Mouse (Mus musculus) G1E (cell line): ENCODE measurements around the gene D630045J12Rik. TPM values are rescaled to one million over a fixed set of nuclear protein-coding genes. Genes with fewer than 3 reads are reported as not detected.

Experiments used
- ATAC-seq: 2 replicates; pipeline ENCODE4 v1.8.0; 2016; ENCODE audit warnings: mild to moderate bottlenecking; ENCODE audit not compliant: insufficient number of reproducible peaks, poor library complexity, low FRiP score, severe bottlenecking; ENCODE audit errors: extremely low read depth
- DNase-seq: peaks from one replicate; pipeline ENCODE4 v3.0.0; 2012; ENCODE audit warnings: low spot score
- H3K27me3 ChIP-seq: 2 replicates; pipeline ENCODE4 v1.6.1; 2012; ENCODE audit warnings: mild to moderate bottlenecking, low read length, inconsistent platforms; ENCODE audit not compliant: insufficient read depth
- H3K36me3 ChIP-seq: replicated peaks from 2 replicates; pipeline ENCODE3; 2012; ENCODE audit warnings: mild to moderate bottlenecking, inconsistent platforms
- H3K4me1 ChIP-seq: 2 replicates; pipeline ENCODE4 v1.6.1; 2012; ENCODE audit warnings: low read depth, low read length, inconsistent platforms, mixed read lengths; ENCODE audit not compliant: insufficient read depth
- H3K4me3 ChIP-seq: 2 replicates; pipeline ENCODE4 v1.5.1; 2012; ENCODE audit warnings: low read depth, mild to moderate bottlenecking, inconsistent platforms, low read length, moderate library complexity, mixed read lengths
- H3K9me3 ChIP-seq: replicated peaks from 2 replicates; pipeline ENCODE4 v1.6.1; 2012; ENCODE audit warnings: inconsistent platforms
- CTCF ChIP-seq: IDR thresholded peaks from 2 replicates; pipeline ENCODE4 v1.5.1; 2012; ENCODE audit warnings: low read depth, low read length, inconsistent platforms, mixed read lengths
- GATA1 ChIP-seq: IDR thresholded peaks from 2 replicates; pipeline ENCODE4 v1.6.1; 2012; ENCODE audit warnings: borderline replicate concordance, low read length, inconsistent platforms, mixed read lengths
- GATA2 ChIP-seq: IDR thresholded peaks from 2 replicates; pipeline ENCODE4 v1.6.1; 2012; ENCODE audit warnings: low read depth, low read length, inconsistent platforms, borderline replicate concordance
- POLR2AphosphoS5 ChIP-seq: IDR thresholded peaks from 2 replicates; pipeline ENCODE4 v1.6.1; 2012; ENCODE audit warnings: low read depth, low read length, inconsistent platforms; ENCODE audit not compliant: insufficient replicate concordance
- TAL1 ChIP-seq: conservative IDR thresholded peaks from 2 replicates; pipeline ENCODE4 v1.6.1; 2012; ENCODE audit warnings: low read depth, low read length, inconsistent platforms, mixed read lengths
- polyA plus RNA-seq: library from polyadenylated mRNA; stranded (reverse); fragments of >175 nt; gene quantifications from 2 replicates; pipeline ENCODE4 v1.2.3, GENCODE M21; 2012
- total RNA-seq, 2 experiments: library from RNA; stranded (forward) in 1 of 2; stranded (reverse) in 1 of 2; fragments of 200-1000 nt in 1 of 2; fragments of >200 nt in 1 of 2; fragmentation: Nextera tagmentation in 1 of 2; gene quantifications; 2 replicates each; pipeline ENCODE4 v1.2.3; 2014 to 2017

D630045J12Rik gene
- total and polyA plus RNA-seq, 3 experiments: 0.01 to 0.38 TPM; not detected in 1

GRCm38 (mm10) chr6:38292871-38293646, 39.2 kb upstream of the D630045J12Rik start:
- Histone ChIP-seq H3K36me3 (peaks cover 90% of the 10 kb centered on the region), H3K27me3 (no peaks in the 10 kb centered on the region), H3K9me3 (no peaks in the 10 kb centered on the region), H3K4me1 (peaks cover 5% of the 10 kb centered on the region), H3K4me3 (no peak overlapping the region)
- ATAC-seq: no peak
- no peak for DNase-seq
- TF ChIP-seq GATA1 (no peak), GATA2 (no peak), POLR2AphosphoS5 (no peak), TAL1 (no peak)

GRCm38 (mm10) chr6:38284422-38284821, 30.6 kb upstream of the D630045J12Rik start:
- H3K4me3 ChIP-seq: no peak overlapping the region
- peaks cover 10% of the 10 kb centered on the region; the same call in 1 of the 2 replicates for H3K9me3 ChIP-seq
- no peak for DNase-seq
- no peak for ATAC-seq
- H3K27me3 ChIP-seq: no peaks in the 10 kb centered on the region
- no peaks in the 10 kb centered on the region for H3K4me1 ChIP-seq
- H3K36me3 ChIP-seq: peaks cover 41% of the 10 kb centered on the region
- TF ChIP-seq CTCF (no peak), GATA2 (no peak), GATA1 (no peak), TAL1 (no peak), POLR2AphosphoS5 (no peak)

GRCm38 (mm10) chr6:38264466-38264865, 10.7 kb upstream of the D630045J12Rik start:
- no peak for TF ChIP-seq POLR2AphosphoS5
- TF ChIP-seq CTCF: no peak
- TF ChIP-seq GATA2: no peak
- TF ChIP-seq TAL1: no peak
- H3K36me3 ChIP-seq: no peaks in the 10 kb centered on the region
- H3K27me3 ChIP-seq: peaks cover 30% of the 10 kb centered on the region
- no peak for DNase-seq
- H3K4me1 ChIP-seq: no peaks in the 10 kb centered on the region
- H3K4me3 ChIP-seq: no peak overlapping the region
- ATAC-seq: no peak
- no peaks in the 10 kb centered on the region for H3K9me3 ChIP-seq

GRCm38 (mm10) chr6:38263393-38264159, 9.8 kb upstream of the D630045J12Rik start:
- H3K9me3 ChIP-seq: no peaks in the 10 kb centered on the region
- DNase-seq: no peak
- H3K36me3 ChIP-seq: no peaks in the 10 kb centered on the region
- H3K4me3 ChIP-seq: no peak overlapping the region
- TF ChIP-seq CTCF (no peak), GATA2 (no peak), TAL1 (no peak), POLR2AphosphoS5 (no peak), GATA1 (no peak)
- no peaks in the 10 kb centered on the region for H3K4me1 ChIP-seq
- no peak for ATAC-seq
- H3K27me3 ChIP-seq: peaks cover 30% of the 10 kb centered on the region

- DNase-seq (no peak), ATAC-seq (no peak)
- no peak overlapping the region for H3K4me3 ChIP-seq
- H3K27me3 ChIP-seq: peaks cover 36% of the 10 kb centered on the region
- H3K9me3 ChIP-seq: no peaks in the 10 kb centered on the region
- TF ChIP-seq POLR2AphosphoS5 (no peak), GATA2 (no peak), TAL1 (no peak), CTCF (no peak), GATA1 (no peak)
- H3K4me1 ChIP-seq: peaks cover 3% of the 10 kb centered on the region; the same call in 1 of the 2 replicates
- no peaks in the 10 kb centered on the region for H3K36me3 ChIP-seq
These were observed 8.1 kb upstream of the D630045J12Rik start for GRCm38 (mm10) chr6:38261877-38262276.

- Histone ChIP-seq H3K4me3 (no peak overlapping the region), H3K4me1 (peaks cover 18% of the 10 kb centered on the region), H3K36me3 (no peaks in the 10 kb centered on the region), H3K9me3 (no peaks in the 10 kb centered on the region), H3K27me3 (peaks cover 50% of the 10 kb centered on the region)
- ATAC-seq (no peak), DNase-seq (no peak)
- TF ChIP-seq GATA2 (no peak), CTCF (no peak), GATA1 (no peak), TAL1 (no peak), POLR2AphosphoS5 (no peak)
These were observed 3.7 kb upstream of the D630045J12Rik start for GRCm38 (mm10) chr6:38257506-38257905.
